Mouse (Mus musculus) heart, adult 8-10 months (tissue): ENCODE measurements around the gene Rnf181. TPM values are rescaled to one million over a fixed set of nuclear protein-coding genes. Genes with fewer than 3 reads are reported as not detected.

Source experiments
- DNase-seq: peaks from one replicate; pipeline ENCODE4 v3.0.0; 2022; ENCODE audit warnings: low spot score
- total RNA-seq, 4 experiments: library from RNA; stranded (reverse); gene quantifications; 2 replicates each; pipeline ENCODE4 v1.2.4; 2022

Gene Rnf181
- total RNA-seq, 4 experiments from 2014 or later = 39.5 to 49.6 (median 41.5) TPM

DNA sequence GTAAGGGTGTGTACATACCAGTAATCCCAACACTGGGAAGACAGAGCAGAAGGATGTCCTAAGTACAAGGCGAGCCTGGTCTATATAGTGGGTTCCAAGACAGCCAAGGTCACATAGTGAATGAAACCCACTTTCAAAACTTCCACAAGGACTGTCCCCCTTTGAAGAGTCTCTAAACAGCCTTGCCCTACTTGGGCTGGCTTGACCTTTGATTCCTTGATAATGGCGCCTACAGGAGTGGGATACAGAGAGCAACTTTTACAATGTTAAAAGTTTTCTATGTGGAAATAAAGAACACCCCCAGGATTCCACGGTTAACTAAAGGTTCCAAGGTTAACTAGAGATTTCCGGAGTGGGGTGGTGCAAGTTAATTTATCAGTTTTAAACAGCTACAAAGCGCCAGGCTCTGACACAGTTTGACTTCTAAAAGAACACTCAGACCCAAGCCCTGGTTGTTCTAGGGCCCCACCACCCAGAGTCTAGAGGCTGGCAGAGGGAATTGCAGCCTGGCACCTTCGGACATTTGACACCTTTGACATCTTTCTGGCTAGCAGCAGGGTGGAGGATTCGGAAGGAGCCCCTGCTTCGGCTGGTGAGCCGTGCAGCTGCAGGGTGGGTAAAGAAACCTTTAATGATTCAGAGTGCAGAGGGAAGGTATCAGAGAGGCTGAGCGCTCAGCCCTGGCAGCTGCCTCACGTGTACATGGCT, 6.7 kb downstream of the Rnf181 start:
- DNase-seq = no peak

DNA sequence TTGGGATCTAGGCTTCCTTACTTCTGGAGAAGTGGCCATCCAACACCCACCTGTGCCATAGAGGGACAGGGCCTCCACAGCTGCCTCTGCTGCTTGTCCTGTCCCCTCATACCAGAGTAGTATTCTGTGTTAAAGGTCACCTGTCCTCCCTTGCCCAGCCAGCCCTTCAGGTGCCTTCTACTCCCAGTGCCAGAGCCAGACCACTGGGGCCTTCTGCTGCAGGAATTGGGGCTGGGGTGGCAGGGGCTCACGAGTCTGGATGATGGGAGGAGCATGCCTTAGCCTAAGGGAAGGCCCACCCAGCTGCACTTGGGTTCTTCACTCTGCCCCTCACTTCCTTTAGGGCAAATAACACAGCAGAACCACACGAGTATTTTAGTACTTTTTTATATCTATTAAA, 7.4 kb downstream of the Rnf181 start:
- no peak for DNase-seq

- no peak for DNase-seq
Observed at GRCm38 (mm10) chr6:72358086-72358764, 8.5 kb downstream of the Rnf181 start.

- DNase-seq = no peak
Observed at GRCm38 (mm10) chr6:72357164-72358079, 9.3 kb downstream of the Rnf181 start.

- no peak for DNase-seq
Observed at GRCm38 (mm10) chr6:72356001-72356532, 10.7 kb downstream of the Rnf181 start.

DNA sequence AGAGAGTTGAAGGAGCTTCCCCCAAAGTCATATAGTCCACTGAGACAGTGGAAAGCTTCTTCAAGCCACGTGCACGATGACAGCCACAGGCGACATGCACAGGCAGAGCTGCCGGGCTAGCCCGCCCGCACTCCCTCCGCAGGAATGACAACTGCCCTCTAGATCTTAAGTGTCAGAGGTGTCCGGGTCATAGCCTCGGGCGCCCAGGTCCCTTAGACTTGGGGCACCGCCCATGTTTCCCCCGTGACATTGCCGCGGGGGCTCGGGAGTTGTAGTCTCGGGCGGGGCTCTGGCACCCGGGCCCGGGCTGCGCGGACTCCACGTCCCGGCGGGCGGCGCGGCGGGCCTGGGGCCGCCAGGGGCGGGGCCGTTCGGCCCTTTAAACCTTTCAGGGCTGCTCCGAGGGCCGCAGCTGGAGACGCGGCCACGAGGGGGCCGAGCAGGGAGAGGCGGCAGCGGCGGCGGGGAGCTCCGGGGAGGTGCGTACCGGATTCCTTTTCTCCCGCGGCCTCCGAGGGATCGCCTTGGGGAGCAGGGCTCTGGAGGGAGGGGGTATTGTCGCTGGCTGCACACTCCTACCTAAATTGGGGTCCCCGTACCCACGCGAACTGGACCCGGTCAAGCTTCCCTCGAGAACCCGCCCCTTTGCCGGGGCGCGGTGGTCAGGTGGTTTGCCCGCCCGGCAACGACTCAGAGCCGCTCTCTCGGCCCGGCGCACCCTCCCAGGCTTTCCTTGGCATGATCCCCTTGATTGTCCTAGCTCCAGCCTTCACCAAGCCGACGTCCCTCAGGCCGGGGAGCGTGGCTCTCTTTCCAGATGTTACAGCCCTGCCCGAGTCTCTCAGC, 11.5 kb downstream of the Rnf181 start, which contains the start of gene Tmem150a:
Gene Tmem150a, plus strand, starts transcription at position 382 of the 846 bp plus-strand sequence.
- DNase-seq = peak; percentile 77

- DNase-seq = no peak
Observed at GRCm38 (mm10) chr6:72354025-72354424, 12.7 kb downstream of the Rnf181 start.

DNA sequence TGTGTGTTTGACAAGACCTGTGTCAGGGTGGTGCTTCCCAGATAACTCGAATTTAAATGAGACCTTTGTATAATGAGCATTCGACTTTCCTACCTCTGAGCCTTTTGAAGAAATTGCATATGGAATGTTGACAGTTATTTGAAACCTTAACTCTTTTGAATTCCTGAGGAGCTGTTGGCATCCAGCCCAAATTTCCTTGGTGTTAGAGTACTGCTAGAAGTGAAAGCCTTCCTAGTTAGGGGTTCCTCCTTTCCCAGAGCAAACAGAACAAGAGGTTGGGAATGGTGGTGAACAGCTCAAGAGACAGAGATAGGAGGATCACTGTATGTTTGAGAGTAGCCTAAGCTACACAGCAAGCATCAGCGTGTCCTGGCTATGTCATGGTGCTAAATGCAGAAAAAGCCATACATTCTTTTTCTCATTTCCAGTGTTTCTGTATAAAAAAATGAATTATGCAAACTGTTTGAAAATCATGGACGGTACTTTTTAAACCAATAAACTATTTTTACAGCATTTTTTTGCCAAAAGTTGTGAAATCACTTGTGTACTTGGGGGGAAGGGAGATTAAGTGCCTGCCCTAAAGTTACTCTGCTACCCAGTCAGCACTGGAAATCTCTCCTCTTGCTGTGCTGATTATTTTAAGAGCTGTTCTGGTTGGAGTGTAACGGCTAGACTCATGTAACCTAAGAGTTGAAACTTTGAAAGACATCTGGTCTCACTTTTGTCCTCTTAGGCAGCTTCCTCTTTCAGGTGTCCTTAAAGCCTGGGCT, 13.9 kb downstream of the Rnf181 start:
- no peak for DNase-seq

GRCm38 (mm10) chr6:72350214-72350613, 16.5 kb downstream of the Rnf181 start:
- DNase-seq = no peak

- DNase-seq = no peak
Observed at GRCm38 (mm10) chr6:72348411-72348810, 18.3 kb downstream of the Rnf181 start.

DNA sequence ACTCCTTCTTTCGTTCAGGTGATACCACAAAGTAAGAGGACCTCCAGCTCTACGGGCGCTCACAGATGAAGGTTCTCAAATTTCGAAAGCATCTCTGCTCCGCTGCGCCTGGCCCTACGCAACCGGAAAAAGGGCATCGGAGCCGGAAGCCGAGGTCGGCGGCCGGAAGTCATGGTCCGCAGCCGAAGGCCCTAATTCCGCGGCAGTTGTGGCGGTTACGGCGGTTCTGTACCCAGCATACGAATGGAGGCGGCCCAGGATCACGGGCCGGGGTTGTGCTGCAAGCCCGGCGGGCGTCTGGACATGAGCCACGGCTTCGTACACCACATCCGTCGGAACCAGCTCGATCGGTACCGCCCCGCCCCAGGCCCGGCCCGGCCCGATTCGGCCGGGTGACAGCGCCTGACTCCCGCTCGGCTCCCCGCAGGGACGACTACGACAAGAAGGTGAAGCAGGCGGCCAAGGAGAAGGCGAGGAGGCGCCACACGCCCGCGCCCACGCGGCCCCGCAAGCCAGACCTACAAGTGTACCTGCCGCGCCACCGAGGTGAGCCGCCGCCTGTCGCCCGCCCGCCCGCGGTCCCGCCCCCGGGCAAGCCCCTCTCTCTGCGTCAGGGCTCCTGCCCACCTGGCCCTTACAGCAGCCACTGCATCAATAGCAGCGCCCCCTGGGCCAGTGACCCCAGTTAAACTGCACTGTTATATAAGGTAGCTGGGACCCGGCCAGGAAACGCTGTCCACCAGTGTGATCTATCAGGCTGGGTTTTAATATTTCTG, 19.4 kb downstream of the Rnf181 start, which contains the start of gene 0610030E20Rik:
Gene 0610030E20Rik, plus strand, starts transcription at position 152 of the 776 bp plus-strand sequence.
- peak; percentile 76 for DNase-seq

DNA sequence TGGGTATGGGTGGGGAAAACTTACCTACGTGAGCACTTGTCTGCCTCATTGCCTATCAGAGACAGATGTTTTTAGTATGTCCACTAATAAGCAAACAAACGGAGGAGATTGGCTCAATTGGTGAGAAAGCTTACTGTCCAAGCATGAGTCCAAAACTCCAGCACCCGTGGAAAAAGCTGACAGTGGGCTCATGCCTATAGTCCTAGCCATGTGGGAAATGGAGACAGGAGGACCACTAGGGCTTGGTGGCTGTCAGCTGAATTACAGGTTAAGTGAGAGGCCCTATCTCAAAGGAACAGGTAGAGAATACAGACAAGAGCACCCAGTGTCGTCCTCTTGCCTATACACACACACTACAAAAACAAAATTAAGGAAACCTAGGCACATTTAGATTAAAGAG, 20.5 kb downstream of the Rnf181 start:
- DNase-seq = no peak

GRCm38 (mm10) chr6:72345633-72346032, 21.1 kb downstream of the Rnf181 start:
- DNase-seq = no peak

GRCm38 (mm10) chr6:72345074-72345567, 21.6 kb downstream of the Rnf181 start, which contains the start of gene Usp39:
Usp39 (minus strand) TSS chr6:72345184.
- peak; percentile 96 for DNase-seq

GRCm38 (mm10) chr6:72344396-72345073, 22.2 kb downstream of the Rnf181 start:
- no peak for DNase-seq

DNA sequence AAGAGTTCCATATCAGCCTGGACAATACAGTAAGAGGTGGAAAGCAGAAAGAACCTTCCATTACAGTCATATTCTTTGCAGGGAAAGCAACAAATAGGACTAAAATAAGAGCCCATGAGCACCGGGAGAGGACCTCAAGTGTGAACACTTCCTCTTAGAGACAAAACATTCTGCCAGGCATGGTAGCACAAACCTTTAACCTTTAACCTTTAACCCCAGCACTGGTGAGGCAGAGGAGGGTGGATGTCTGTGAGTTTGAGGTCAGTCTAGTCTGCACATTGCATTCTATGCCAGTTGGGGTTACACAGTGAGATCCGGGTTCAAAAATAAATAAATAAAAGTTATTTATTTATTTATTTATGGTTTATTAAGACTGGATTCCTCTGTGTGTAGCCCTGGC, 26.3 kb downstream of the Rnf181 start:
- no peak for DNase-seq

DNA sequence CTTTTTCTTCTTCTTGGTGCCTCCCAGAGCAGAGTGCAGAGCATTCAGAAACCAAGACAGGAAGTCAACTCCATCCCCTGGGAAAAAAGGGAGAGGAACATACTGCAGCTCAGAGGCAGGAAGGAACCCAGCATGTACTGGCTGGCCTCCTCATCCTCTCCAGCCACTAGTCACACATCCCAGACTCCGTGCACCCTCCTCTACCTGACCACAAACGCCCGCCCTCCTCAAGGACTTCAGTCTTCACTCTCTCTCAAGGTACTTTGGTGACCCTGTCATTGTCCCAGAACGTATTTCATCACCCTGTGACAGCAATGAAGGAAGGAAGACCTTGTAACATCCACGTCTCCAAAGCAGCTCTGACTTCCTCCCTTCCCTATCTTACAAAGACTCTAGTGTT, 33.6 kb downstream of the Rnf181 start:
- DNase-seq = peak; percentile 47

GRCm38 (mm10) chr6:72330133-72330532, 36.6 kb downstream of the Rnf181 start:
- no peak for DNase-seq
